Mouse (Mus musculus): ENCODE results near the gene Stra6.

Stra6 gene

GRCm38 (mm10) chr9:58051937-58052336, 11.7 kb upstream of the Stra6 start:
- no peak for DNase-seq

GRCm38 (mm10) chr9:58053102-58053501, 10.5 kb upstream of the Stra6 start:
- DNase-seq, result peak; percentile 88

- DNase-seq, result no peak
Measured at GRCm38 (mm10) chr9:58053544-58053943, 10.0 kb upstream of the Stra6 start.

GRCm38 (mm10) chr9:58054032-58054431, 9.6 kb upstream of the Stra6 start:
- no peak for DNase-seq

- DNase-seq, result no peak
Measured at GRCm38 (mm10) chr9:58055666-58056065, 7.9 kb upstream of the Stra6 start.

GRCm38 (mm10) chr9:58059920-58060319, 3.7 kb upstream of the Stra6 start:
- DNase-seq, result no peak

- peak; percentile 87 for DNase-seq
Measured at GRCm38 (mm10) chr9:58060677-58061667, 2.6 kb upstream of the Stra6 start.

- DNase-seq, result no peak
Measured at GRCm38 (mm10) chr9:58065532-58065931, 1.9 kb downstream of the Stra6 start.

- DNase-seq, result no peak
Measured at GRCm38 (mm10) chr9:58065977-58066730, 2.6 kb downstream of the Stra6 start.

GRCm38 (mm10) chr9:58066731-58067095, 3.1 kb downstream of the Stra6 start:
- no peak for DNase-seq

GRCm38 (mm10) chr9:58067546-58067945, 4.0 kb downstream of the Stra6 start:
- DNase-seq, result no peak

GRCm38 (mm10) chr9:58074561-58074960, 11.0 kb downstream of the Stra6 start:
- no peak for DNase-seq

GRCm38 (mm10) chr9:58084586-58084985, 21.0 kb downstream of the Stra6 start:
- DNase-seq, result no peak

- no peak for DNase-seq
Measured at GRCm38 (mm10) chr9:58085074-58085473, 21.5 kb downstream of the Stra6 start.

GRCm38 (mm10) chr9:58086203-58086602, 22.6 kb downstream of the Stra6 start:
- no peak for DNase-seq

GRCm38 (mm10) chr9:58086861-58087260, 23.3 kb downstream of the Stra6 start:
- DNase-seq, result no peak

- peak; percentile 22 for DNase-seq
Measured at GRCm38 (mm10) chr9:58087277-58087998, 23.9 kb downstream of the Stra6 start.

- no peak for DNase-seq
Measured at GRCm38 (mm10) chr9:58091623-58092425, 28.2 kb downstream of the Stra6 start.

- no peak for DNase-seq
Measured at GRCm38 (mm10) chr9:58092581-58093269, 29.1 kb downstream of the Stra6 start.

GRCm38 (mm10) chr9:58093776-58094175, 30.2 kb downstream of the Stra6 start:
- no peak for DNase-seq

GRCm38 (mm10) chr9:58095977-58096376, 32.4 kb downstream of the Stra6 start:
- DNase-seq, result no peak
